Mouse (Mus musculus) ES-Bruce4 (cell line): ENCODE measurements around the gene Rtp4.

Source experiments
- CTCF ChIP-seq: IDR thresholded peaks from one replicate; pipeline ENCODE4 v1.8.1; 2011; ENCODE audit warnings: low read depth, low read length
- EP300 ChIP-seq: IDR thresholded peaks from 2 replicates; pipeline ENCODE4 v1.6.1; 2011; ENCODE audit warnings: low read depth, low read length; ENCODE audit not compliant: insufficient read depth
- POLR2A ChIP-seq: IDR thresholded peaks from one replicate; pipeline ENCODE4 v1.8.1; 2011; ENCODE audit warnings: low read length; ENCODE audit not compliant: insufficient read depth

DNA sequence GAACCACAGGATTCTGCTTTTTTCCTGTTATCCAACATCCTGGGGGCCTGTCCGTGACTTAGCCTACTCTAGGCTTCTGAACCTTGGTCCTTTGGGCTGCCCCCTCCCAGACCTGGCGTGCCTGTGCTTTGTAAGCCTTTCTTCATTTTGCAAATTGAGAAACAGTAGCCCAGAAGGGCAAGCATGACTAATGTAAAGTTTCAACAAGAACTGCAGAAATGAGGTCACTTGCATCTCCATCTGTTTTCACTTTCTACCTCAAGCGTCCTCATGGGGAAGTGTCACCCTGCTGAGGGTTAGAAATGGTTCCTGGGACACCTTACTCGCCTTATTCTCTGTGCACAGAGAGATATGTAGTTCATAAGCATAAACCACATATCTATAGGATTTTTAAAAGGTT lies 27.3 kb upstream of the Rtp4 start:
- TF ChIP-seq CTCF (no peak), POLR2A (no peak), EP300 (no peak)
